Mouse (Mus musculus) liver, embryonic 14.5 days (tissue): ENCODE data around the gene Svs1. TPM values are rescaled to one million over a fixed set of nuclear protein-coding genes. Genes with fewer than 3 reads are reported as not detected.

Experiments used
- ATAC-seq: fragments of 200-750 bp; cut with Nextera tagmentation; 2 replicates; pipeline ENCODE4 v1.8.0; 2017; ENCODE audit warnings: moderate number of reproducible peaks, mild to moderate bottlenecking, moderate library complexity; ENCODE audit not compliant: insufficient read depth
- DNase-seq, 3 experiments: peaks; one replicate each; pipeline ENCODE4 v3.0.0-alpha.2; 2012 to 2013; ENCODE audit warnings: low read depth in 3 of 3, low spot score in 3 of 3
- H3K27ac ChIP-seq: fragments of 300-500 bp; sonication (generic); 2 replicates; pipeline ENCODE4 v1.5.1; 2014; ENCODE audit warnings: moderate library complexity, mild to moderate bottlenecking, control low read depth, inconsistent platforms
- H3K27me3 ChIP-seq: fragments of 300-500 bp; sonication (generic); 2 replicates; pipeline ENCODE4 v1.6.1; 2014; ENCODE audit warnings: mild to moderate bottlenecking, low read length, moderate library complexity; ENCODE audit not compliant: control insufficient read depth, insufficient read depth
- H3K36me3 ChIP-seq: fragments of 300-500 bp; sonication (generic); replicated peaks from 2 replicates; pipeline ENCODE4 v1.6.1; 2014; ENCODE audit warnings: low read depth; ENCODE audit not compliant: control insufficient read depth, insufficient read depth
- H3K4me1 ChIP-seq, 2 experiments: fragments of 200-500 bp in 1 of 2; fragments of 300-500 bp in 1 of 2; sonication (generic) in 1 of 2; replicated peaks; 2 replicates each; pipeline ENCODE4 v1.6.1; 2012 to 2014; ENCODE audit warnings: antibody characterized with exemption in 1 of 2, inconsistent platforms in 1 of 2, low read length in 1 of 2; ENCODE audit not compliant: control insufficient read depth in 2 of 2, insufficient read depth in 2 of 2
- H3K4me2 ChIP-seq: fragments of 300-500 bp; sonication (generic); 2 replicates; pipeline ENCODE4 v1.6.1; 2014; ENCODE audit warnings: low read depth, mild to moderate bottlenecking, control low read depth, moderate library complexity
- H3K4me3 ChIP-seq, 2 experiments: fragments of 200-500 bp in 1 of 2; fragments of 300-500 bp in 1 of 2; sonication (generic) in 1 of 2; 2 replicates each; pipeline ENCODE4 v1.5.1; 2012 to 2014; ENCODE audit warnings: low read depth in 2 of 2, low read length in 2 of 2, mild to moderate bottlenecking in 2 of 2, control low read depth in 1 of 2, inconsistent platforms in 1 of 2, moderate library complexity in 1 of 2; ENCODE audit not compliant: insufficient read depth in 1 of 2
- H3K9ac ChIP-seq: fragments of 300-500 bp; sonication (generic); replicated peaks from 2 replicates; pipeline ENCODE4 v1.6.1; 2014; ENCODE audit warnings: mild to moderate bottlenecking, control low read depth, moderate library complexity
- H3K9me3 ChIP-seq: fragments of 300-500 bp; sonication (generic); 2 replicates; pipeline ENCODE4 v1.6.1; 2016; ENCODE audit warnings: low read length, mixed read lengths; ENCODE audit not compliant: control insufficient read depth
- CTCF ChIP-seq: IDR thresholded peaks from 2 replicates; pipeline ENCODE4 v1.5.1; 2016; ENCODE audit warnings: antibody characterized with exemption, low read depth, control low read depth
- EP300 ChIP-seq: IDR thresholded peaks from 2 replicates; pipeline ENCODE4 v1.6.1; 2016; ENCODE audit warnings: antibody characterized with exemption, low read depth
- WGBS: fragments of 180-500 bp; shearing (Covaris S2); extraction: QIAGEN DNeasy Blood & Tissue Kit; methylation state at CpG from one replicate; pipeline ENCODE4 v1.1.7; 2014; ENCODE audit not compliant: insufficient replicate concordance; 5-methylcytosine and 5-hydroxymethylcytosine counted together
- polyA plus RNA-seq, 2 experiments: library from polyadenylated mRNA; depleted of rRNA in 1 of 2; stranded (reverse) in 1 of 2; unstranded in 1 of 2; fragments of >200 nt; fragmentation: Nextera tagmentation in 1 of 2; extraction: Ambion mirVana in 1 of 2; gene quantifications; 2 replicates each; pipeline versions ENCODE4 v1.2.1 to v1.2.3; 2012 to 2014

The Svs1 gene
- polyA plus RNA-seq, 2 experiments = not detected

GRCm38 (mm10) chr6:49039470-49040180 is 53.0 kb downstream of the Svs1 start:
- WGBS = 8% methylated on average over 18 of the region's 18 CpGs
- TF ChIP-seq CTCF = peak; percentile 65
- TF ChIP-seq EP300 = no peak
- H3K36me3 ChIP-seq = no peaks in the 10 kb centered on the region
- H3K4me2 ChIP-seq = peak overlapping the region; percentile 40
- H3K9me3 ChIP-seq = no peaks in the 10 kb centered on the region
- H3K27me3 ChIP-seq = no peaks in the 10 kb centered on the region; the same call in 1 of the 2 replicates
- no peak overlapping the region for H3K27ac ChIP-seq
- ATAC-seq = no peak
- no peaks in the 10 kb centered on the region for H3K4me1 ChIP-seq
- no peak overlapping the region for H3K9ac ChIP-seq
- peak in 1 of 3 experiments; percentile 11 for DNase-seq
- H3K4me3 ChIP-seq = peak overlapping the region in 1 of 2 experiments; percentile 32; a peak in 2 of 4 replicates

Other genes starting within 250 kb of the Svs1 start
- gene Gimap1, start 247.8 kb upstream of the Svs1 start, polyA plus RNA-seq (2012; rRNA removed) = 1.1 and 1.8 TPM in 2 replicates
- 3.2 and 5.5 TPM in 2 replicates for gene Gimap1, start 247.8 kb upstream of the Svs1 start, polyA plus RNA-seq (2014; fragmentation: Nextera tagmentation; extraction: Ambion mirVana)
- 1.8 and 1.9 TPM in 2 replicates for gene Gimap5, start 240.7 kb upstream of the Svs1 start, polyA plus RNA-seq (2012; rRNA removed)
- 2.1 and 2.7 TPM in 2 replicates for gene Gimap5, start 240.7 kb upstream of the Svs1 start, polyA plus RNA-seq (2014; fragmentation: Nextera tagmentation; extraction: Ambion mirVana)
- 0.05 and 0.06 TPM in 2 replicates for gene Gimap3, start 216.0 kb upstream of the Svs1 start, polyA plus RNA-seq (2012; rRNA removed)
- gene Gimap3, start 216.0 kb upstream of the Svs1 start, polyA plus RNA-seq (2014; fragmentation: Nextera tagmentation; extraction: Ambion mirVana) = not detected in 2 replicates
- 34.5 and 37.1 TPM in 2 replicates for gene Tmem176a, start 145.9 kb upstream of the Svs1 start, polyA plus RNA-seq (2012; rRNA removed)
- 112 and 126 TPM in 2 replicates for gene Tmem176a, start 145.9 kb upstream of the Svs1 start, polyA plus RNA-seq (2014; fragmentation: Nextera tagmentation; extraction: Ambion mirVana)
- gene Tmem176b, start 145.4 kb upstream of the Svs1 start, polyA plus RNA-seq (2012; rRNA removed) = 94.7 and 107 TPM in 2 replicates
- gene Tmem176b, start 145.4 kb upstream of the Svs1 start, polyA plus RNA-seq (2014; fragmentation: Nextera tagmentation; extraction: Ambion mirVana) = 146 and 152 TPM in 2 replicates
- gene Aoc1, start 114.0 kb upstream of the Svs1 start, polyA plus RNA-seq (2012; rRNA removed) = 0.02 TPM in 1 of 2 replicates, not detected in the other
- not detected in 2 replicates for gene Aoc1, start 114.0 kb upstream of the Svs1 start, polyA plus RNA-seq (2014; fragmentation: Nextera tagmentation; extraction: Ambion mirVana)
- not detected in 2 replicates for gene 1600015I10Rik, start 57.0 kb upstream of the Svs1 start, polyA plus RNA-seq (2012; rRNA removed)
- gene 1600015I10Rik, start 57.0 kb upstream of the Svs1 start, polyA plus RNA-seq (2014; fragmentation: Nextera tagmentation; extraction: Ambion mirVana) = not detected in 2 replicates
- not detected in 2 replicates for gene Doxl2, start 11.9 kb upstream of the Svs1 start, polyA plus RNA-seq (2012; rRNA removed)
- not detected in 2 replicates for gene Doxl2, start 11.9 kb upstream of the Svs1 start, polyA plus RNA-seq (2014; fragmentation: Nextera tagmentation; extraction: Ambion mirVana)
- 0.35 and 0.38 TPM in 2 replicates for gene Gpnmb, start 49.7 kb downstream of the Svs1 start, polyA plus RNA-seq (2012; rRNA removed)
- gene Gpnmb, start 49.7 kb downstream of the Svs1 start, polyA plus RNA-seq (2014; fragmentation: Nextera tagmentation; extraction: Ambion mirVana) = 0.19 and 0.24 TPM in 2 replicates
- gene Malsu1, start 86.9 kb downstream of the Svs1 start, polyA plus RNA-seq (2012; rRNA removed) = 4.9 and 10.7 TPM in 2 replicates
- 41.3 and 44.1 TPM in 2 replicates for gene Malsu1, start 86.9 kb downstream of the Svs1 start, polyA plus RNA-seq (2014; fragmentation: Nextera tagmentation; extraction: Ambion mirVana)
- gene Igf2bp3, start 228.1 kb downstream of the Svs1 start, polyA plus RNA-seq (2012; rRNA removed) = 5.0 and 7.6 TPM in 2 replicates
- gene Igf2bp3, start 228.1 kb downstream of the Svs1 start, polyA plus RNA-seq (2014; fragmentation: Nextera tagmentation; extraction: Ambion mirVana) = 14.0 and 15.4 TPM in 2 replicates